Comparison of ENCODE assay signal across 8 mouse cellular contexts in genomic region chr7:27259771-27260170, GRCm38 (mm10). TPM values are rescaled to one million over a fixed set of nuclear protein-coding genes. Genes with fewer than 3 reads are reported as not detected.
DNase-seq lines count a peak whose midpoint lies in the region; ATAC-seq lines count a peak whose summit lies in the region.

No protein-coding gene starts in this region.

- H3K4me1 ChIP-seq in neural tube, embryonic 12.5 days = peaks cover 45% of the 10 kb centered on the region

- DNase-seq in cerebellum, postnatal 14 days = peak; percentile 51 to 65
- DNase-seq in cerebellum, adult 11-12 months = no peak
- peak; percentile 20 for DNase-seq in retina, embryonic 14.5 days (ENCODE audit: low spot score)
- no peak for DNase-seq in retina, postnatal 1 day
- peak; percentile 45 for DNase-seq in induced T-regulatory cell, adult 2 months (ENCODE audit: low read depth)
- no peak for DNase-seq in urinary bladder, postnatal 10 days (ENCODE audit: low spot score)

- H3K9ac ChIP-seq in neural tube, embryonic 12.5 days = peak overlapping the region; percentile 93

- no peak for ATAC-seq in neural tube, embryonic 12.5 days (ENCODE audit: low FRiP score, low read depth)
- no peak for ATAC-seq in frontal cortex, adult (ENCODE audit: low TSS enrichment)

- no peaks in the 10 kb centered on the region for H3K9me3 ChIP-seq in neural tube, embryonic 12.5 days

- peaks cover 26% of the 10 kb centered on the region for H3K36me3 ChIP-seq in neural tube, embryonic 12.5 days

- H3K4me2 ChIP-seq in neural tube, embryonic 12.5 days (replicated peaks) = peak overlapping the region; percentile 75

- H3K27ac ChIP-seq in neural tube, embryonic 12.5 days = peak overlapping the region; percentile 54; the same call in 1 of the 2 replicates

- no peaks in the 10 kb centered on the region for H3K27me3 ChIP-seq in neural tube, embryonic 12.5 days (replicated peaks)

- peak overlapping the region; percentile 89 for H3K4me3 ChIP-seq in neural tube, embryonic 12.5 days

- WGBS in neural tube, embryonic 12.5 days = 42% methylated on average over 5 of the region's 5 CpGs

RNA-seq across cellular contexts. Expression of gene Numbl, which starts 1.5 kb away (rescaled TPM):
- 62.3 and 67.8 TPM in 2 replicates for polyA plus RNA-seq in neural tube, embryonic 12.5 days (2016; fragmentation: Nextera tagmentation; extraction: Ambion mirVana)

RNA-seq across cellular contexts. Expression of gene Coq8b, which starts 26.9 kb away (rescaled TPM):
- polyA plus RNA-seq in neural tube, embryonic 12.5 days (2016; fragmentation: Nextera tagmentation; extraction: Ambion mirVana) = 19.5 and 20.5 TPM in 2 replicates

RNA-seq across cellular contexts. Expression of gene Itpkc, which starts 31.3 kb away (rescaled TPM):
- polyA plus RNA-seq in neural tube, embryonic 12.5 days (2016; fragmentation: Nextera tagmentation; extraction: Ambion mirVana) = 8.2 and 10.4 TPM in 2 replicates

Comparison
In these comparisons a context has a peak if more than half of its experiments do, and no peak if none do; other contexts are left out.
1. DNase-seq: peak in cerebellum, postnatal 14 days (2 of 2), retina, embryonic 14.5 days (single experiment) and induced T-regulatory cell, adult 2 months (single experiment); none in cerebellum, adult 11-12 months (single experiment), retina, postnatal 1 day (single experiment) and urinary bladder, postnatal 10 days (single experiment).